ENCODE assay signal across 9 mouse cellular contexts in genomic region chr5:49090122-49090680, GRCm38 (mm10).
DNase-seq lines count a peak whose midpoint lies in the region; ATAC-seq and TF ChIP-seq lines count a peak whose summit lies in the region.
"Had no signal": no experiment of that assay in that cellular context is flagged by ENCODE, and none has a peak within 500 bp of the region (broad histone marks: within the 10 kb centered on the region; RNA-seq: fewer than 3 reads in every experiment).

No protein-coding gene starts in this region.

- no peak overlapping the region for H3K4me3 ChIP-seq in forebrain, embryonic 14.5 days (ENCODE audit: low read depth, low read length)
- no peak overlapping the region for H3K4me3 ChIP-seq in hindbrain, embryonic 10.5 days
- peak overlapping the region; percentile 36 for H3K4me3 ChIP-seq in layer of hippocampus, adult 2 months
- H3K4me3 ChIP-seq in lung, embryonic 16.5 days (ENCODE audit: low read length): no peak overlapping the region
- H3K4me3 ChIP-seq: megakaryocyte, embryonic 14.5 days had no signal

- no peaks in the 10 kb centered on the region for H3K9me3 ChIP-seq in forebrain, embryonic 14.5 days (replicated peaks; ENCODE audit: control insufficient read depth, low read length)
- H3K9me3 ChIP-seq in hindbrain, embryonic 10.5 days: no peaks in the 10 kb centered on the region
- H3K9me3 ChIP-seq in lung, embryonic 16.5 days (ENCODE audit: control insufficient read depth, low read length): no peaks in the 10 kb centered on the region
- H3K9me3 ChIP-seq: megakaryocyte, embryonic 14.5 days had no signal

- WGBS in forebrain, embryonic 14.5 days: 11% methylated on average over 6 of the region's 6 CpGs
- 20% methylated on average over 6 of the region's 6 CpGs for WGBS in hindbrain, embryonic 10.5 days
- WGBS in lung, embryonic 16.5 days: 6% methylated on average over 6 of the region's 6 CpGs

- no peaks in the 10 kb centered on the region for H3K36me3 ChIP-seq in forebrain, embryonic 14.5 days (ENCODE audit: control insufficient read depth, insufficient read depth, low read length)
- no peaks in the 10 kb centered on the region for H3K36me3 ChIP-seq in hindbrain, embryonic 10.5 days
- H3K36me3 ChIP-seq in lung, embryonic 16.5 days (ENCODE audit: control insufficient read depth, insufficient read depth, low read length): no peaks in the 10 kb centered on the region

- H3K4me1 ChIP-seq in forebrain, embryonic 14.5 days (ENCODE audit: control insufficient read depth, insufficient read depth, low read length): no peaks in the 10 kb centered on the region
- no peaks in the 10 kb centered on the region for H3K4me1 ChIP-seq in hindbrain, embryonic 10.5 days (replicated peaks)
- no peaks in the 10 kb centered on the region for H3K4me1 ChIP-seq in lung, embryonic 16.5 days (replicated peaks; ENCODE audit: control insufficient read depth, insufficient read depth, low read length)
- H3K4me1 ChIP-seq: megakaryocyte, embryonic 14.5 days had no signal

- H3K9ac ChIP-seq in forebrain, embryonic 14.5 days (ENCODE audit: low read length): no peak overlapping the region
- H3K9ac ChIP-seq in lung, embryonic 16.5 days (ENCODE audit: low read length): no peak overlapping the region

- 0 out of 2 replicates have a peak overlapping the region, but pooled peaks have one; percentile 24 for H3K4me2 ChIP-seq in forebrain, embryonic 14.5 days (ENCODE audit: low read length)
- H3K4me2 ChIP-seq in lung, embryonic 16.5 days (ENCODE audit: low read depth, low read length): no peak overlapping the region

- peak; percentile 77 for DNase-seq in MN1 (ENCODE audit: low spot score)
- peak; percentile 48 for DNase-seq in c-Kit-positive CD71-positive TER-119-positive erythroid progenitor cells, embryonic 14.5 days (ENCODE audit: low spot score)
- peak; percentile 94 for DNase-seq in forebrain, embryonic 14.5 days (ENCODE audit: low spot score)
- peak; percentile 79 for DNase-seq in hindbrain, embryonic 10.5 days (ENCODE audit: low spot score)
- DNase-seq in layer of hippocampus, adult 2 months (ENCODE audit: low spot score in 2 of 2): peak; percentile 87 to 94
- DNase-seq in retina, postnatal 1 day: peak; percentile 88
- peak; percentile 38 to 74 for DNase-seq in urinary bladder, postnatal 4 days (ENCODE audit: low spot score in 2 of 2)

- no peaks in the 10 kb centered on the region for H3K27me3 ChIP-seq in forebrain, embryonic 14.5 days (replicated peaks; ENCODE audit: control insufficient read depth, insufficient read depth, low read length)
- H3K27me3 ChIP-seq in hindbrain, embryonic 10.5 days (ENCODE audit: insufficient read depth, poor library complexity, severe bottlenecking): no peaks in the 10 kb centered on the region
- no peaks in the 10 kb centered on the region for H3K27me3 ChIP-seq in lung, embryonic 16.5 days (ENCODE audit: control insufficient read depth, insufficient read depth, low read depth, low read length)
- H3K27me3 ChIP-seq: megakaryocyte, embryonic 14.5 days had no signal

- ATAC-seq in forebrain, embryonic 14.5 days: peak; percentile 95
- ATAC-seq in lung, embryonic 16.5 days (ENCODE audit: low read depth): peak; percentile 62

- peak; percentile 95 for TF ChIP-seq CTCF in layer of hippocampus, adult 2 months (conservative IDR thresholded peaks at IDR 0.05)

- no peak overlapping the region for H3K27ac ChIP-seq in forebrain, embryonic 14.5 days (ENCODE audit: low read depth, low read length)
- no peak overlapping the region for H3K27ac ChIP-seq in hindbrain, embryonic 10.5 days
- no peak overlapping the region for H3K27ac ChIP-seq in layer of hippocampus, adult 2 months
- H3K27ac ChIP-seq in lung, embryonic 16.5 days (ENCODE audit: low read length): no peak overlapping the region
